Mouse (Mus musculus) ES-E14 (cell line): ENCODE measurements at regions not wholly inside any gene's neighbourhood (a gene's known extent, or its start where the extent isn't known, plus 50 kb on each side); places are given as distances from the start of the nearest gene placed in this dataset.

ENCODE experiments used
- CHD2 ChIP-seq: IDR thresholded peaks from 2 replicates; pipeline ENCODE4 v1.6.1; 2014; ENCODE audit warnings: mild to moderate bottlenecking, low read depth, low read length, inconsistent platforms
- HCFC1 ChIP-seq: IDR thresholded peaks from 2 replicates; pipeline ENCODE4 v1.6.1; 2012; ENCODE audit warnings: low read length, inconsistent platforms, borderline replicate concordance; ENCODE audit not compliant: insufficient read depth
- MAFK ChIP-seq: IDR thresholded peaks from 2 replicates; pipeline ENCODE4 v1.6.1; 2014; ENCODE audit warnings: mild to moderate bottlenecking, low read depth, low read length, inconsistent platforms; ENCODE audit not compliant: insufficient read depth
- ZC3H11A ChIP-seq: IDR thresholded peaks from 2 replicates; pipeline ENCODE4 v1.6.1; 2012; ENCODE audit warnings: low read depth, mild to moderate bottlenecking, inconsistent platforms, low read length, borderline replicate concordance
- ZNF384 ChIP-seq: IDR thresholded peaks from 2 replicates; pipeline ENCODE4 v1.6.1; 2012; ENCODE audit warnings: low read depth, low read length, inconsistent platforms

- TF ChIP-seq CHD2 (no peak), MAFK (no peak), HCFC1 (no peak), ZNF384 (no peak), ZC3H11A (no peak)
Measured at GRCm38 (mm10) chr7:64064460-64065241, 89.0 kb upstream of the Trpm1 start.
